Mouse (Mus musculus): ENCODE data around the gene Apol10b.

- TF ChIP-seq POLR2A (IDR thresholded peaks at IDR 0.05; ENCODE audit: extremely low read depth, insufficient read depth, low read length) = no peak
- TF ChIP-seq CTCF (IDR thresholded peaks at IDR 0.05; ENCODE audit: low read depth, low read length) = no peak
These were observed 34.1 kb downstream of the Apol10b start, which contains the start of gene 1700025B11Rik for GRCm38 (mm10) chr15:77561792-77562191.
